ENCODE assay signal across 9 mouse cellular contexts in the genomic region with DNA sequence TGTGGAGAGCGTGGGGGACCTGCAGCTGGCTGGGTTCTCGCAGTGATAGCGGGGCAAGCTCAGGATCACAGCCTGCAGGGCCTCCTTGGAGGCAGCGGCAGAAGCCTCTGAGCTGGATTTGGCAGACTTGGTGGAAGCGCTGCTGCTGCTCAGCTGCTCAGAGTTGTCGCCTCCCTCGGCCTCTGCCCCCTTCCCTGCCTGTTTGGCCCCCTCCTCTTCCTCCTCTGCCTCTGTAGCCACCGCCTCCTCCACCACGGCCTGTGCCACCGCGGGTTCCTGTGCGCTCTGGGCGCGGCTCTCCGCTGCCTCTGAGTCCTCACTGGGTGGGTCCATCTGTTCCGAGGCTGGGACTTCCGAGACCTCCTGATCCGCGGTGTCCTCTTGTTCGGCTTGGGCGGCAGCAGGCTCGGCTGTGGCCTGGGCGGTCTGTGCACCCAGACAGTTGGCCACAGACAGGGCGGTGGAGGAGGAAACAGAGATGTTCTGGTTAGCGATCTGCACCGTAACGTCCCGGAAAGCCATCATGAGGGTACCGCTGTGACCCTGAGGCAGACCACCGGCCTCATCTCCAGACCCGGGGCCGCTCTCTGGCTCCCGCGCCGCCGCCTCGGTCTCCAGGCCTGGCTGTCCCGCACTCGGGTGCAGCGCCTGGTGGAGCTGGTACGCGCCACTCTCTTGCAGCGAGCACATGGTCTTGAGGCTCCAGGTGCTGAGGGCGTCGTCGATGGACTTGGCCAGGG.
A peak's percentile ranks its signal among the peaks of the same experiment; 100 is the strongest.
DNase-seq lines count a peak whose midpoint lies in the region; ATAC-seq lines count a peak whose summit lies in the region.
"Had no signal": no experiment of that assay in that cellular context is flagged by ENCODE, and none has a peak within 500 bp of the region (broad histone marks: within the 10 kb centered on the region; RNA-seq: fewer than 3 reads in every experiment).

No protein-coding gene starts in this region.

- H3K27ac ChIP-seq in lung, embryonic 15.5 days = no peak overlapping the region
- H3K27ac ChIP-seq in embryonic facial prominence, embryonic 15.5 days (replicated peaks) = no peak overlapping the region
- H3K27ac ChIP-seq in hindbrain, embryonic 16.5 days (ENCODE audit: low read depth, low read length) = no peak overlapping the region
- H3K27ac ChIP-seq in neural tube, embryonic 15.5 days (replicated peaks) = no peak overlapping the region
- H3K27ac ChIP-seq: liver, embryonic 15.5 days had no signal

- H3K4me1 ChIP-seq in lung, embryonic 15.5 days = peaks cover 8% of the 10 kb centered on the region; the same call in 1 of the 2 replicates
- H3K4me1 ChIP-seq in embryonic facial prominence, embryonic 15.5 days = peaks cover 9% of the 10 kb centered on the region
- peaks cover 2% of the 10 kb centered on the region for H3K4me1 ChIP-seq in hindbrain, embryonic 16.5 days (ENCODE audit: control insufficient read depth, insufficient read depth, low read depth, low read length)
- peaks cover 24% of the 10 kb centered on the region for H3K4me1 ChIP-seq in neural tube, embryonic 15.5 days
- H3K4me1 ChIP-seq: liver, embryonic 15.5 days had no signal

- H3K9me3 ChIP-seq in lung, embryonic 15.5 days = no peaks in the 10 kb centered on the region
- no peaks in the 10 kb centered on the region for H3K9me3 ChIP-seq in embryonic facial prominence, embryonic 15.5 days (replicated peaks)
- H3K9me3 ChIP-seq in hindbrain, embryonic 16.5 days (ENCODE audit: control insufficient read depth, low read length) = no peaks in the 10 kb centered on the region
- no peaks in the 10 kb centered on the region for H3K9me3 ChIP-seq in neural tube, embryonic 15.5 days (replicated peaks)
- H3K9me3 ChIP-seq: liver, embryonic 15.5 days had no signal

- H3K4me2 ChIP-seq in lung, embryonic 15.5 days = peak overlapping the region; percentile 44
- peak overlapping the region; percentile 44 for H3K4me2 ChIP-seq in embryonic facial prominence, embryonic 15.5 days (replicated peaks)
- H3K4me2 ChIP-seq in hindbrain, embryonic 16.5 days (ENCODE audit: low read length) = peak overlapping the region; percentile 41
- H3K4me2 ChIP-seq in neural tube, embryonic 15.5 days = peak overlapping the region; percentile 40
- H3K4me2 ChIP-seq: liver, embryonic 15.5 days had no signal

- ATAC-seq in lung, embryonic 15.5 days (ENCODE audit: borderline replicate concordance, extremely low read depth, low FRiP score, low TSS enrichment) = peak; percentile 19; the same call in 1 of the 2 replicates
- peak; percentile 64 for ATAC-seq in embryonic facial prominence, embryonic 15.5 days (ENCODE audit: insufficient number of reproducible peaks, low FRiP score, low TSS enrichment, low read depth)
- ATAC-seq in hindbrain, embryonic 16.5 days = peak; percentile 37; the same call in 1 of the 2 replicates
- ATAC-seq in neural tube, embryonic 15.5 days (ENCODE audit: low FRiP score) = no peak

- WGBS in lung, embryonic 15.5 days = 1% methylated on average over 46 of the region's 46 CpGs
- 1% methylated on average over 45 of the region's 46 CpGs for WGBS in embryonic facial prominence, embryonic 15.5 days
- WGBS in hindbrain, embryonic 16.5 days = 10% methylated on average over 44 of the region's 46 CpGs
- WGBS in neural tube, embryonic 15.5 days = 9% methylated on average over 44 of the region's 46 CpGs

- H3K27me3 ChIP-seq in lung, embryonic 15.5 days = peaks cover 46% of the 10 kb centered on the region
- peaks cover 48% of the 10 kb centered on the region for H3K27me3 ChIP-seq in embryonic facial prominence, embryonic 15.5 days
- H3K27me3 ChIP-seq in hindbrain, embryonic 16.5 days (replicated peaks; ENCODE audit: control insufficient read depth, insufficient read depth, low read length) = peaks cover 12% of the 10 kb centered on the region
- peaks cover 26% of the 10 kb centered on the region for H3K27me3 ChIP-seq in neural tube, embryonic 15.5 days (replicated peaks)

- H3K36me3 ChIP-seq in lung, embryonic 15.5 days = no peaks in the 10 kb centered on the region
- H3K36me3 ChIP-seq in embryonic facial prominence, embryonic 15.5 days = no peaks in the 10 kb centered on the region
- no peaks in the 10 kb centered on the region for H3K36me3 ChIP-seq in hindbrain, embryonic 16.5 days (ENCODE audit: control insufficient read depth, insufficient read depth, low read length)
- peaks cover 4% of the 10 kb centered on the region; the same call in 1 of the 2 replicates for H3K36me3 ChIP-seq in neural tube, embryonic 15.5 days
- H3K36me3 ChIP-seq: liver, embryonic 15.5 days had no signal

- no peak for DNase-seq in lung, postnatal 25 days (ENCODE audit: low spot score)
- DNase-seq in cerebellum, adult 11 months = no peak
- no peak for DNase-seq in adrenal gland, adult 8-10 months
- DNase-seq in adrenal gland, postnatal 4 days (ENCODE audit: low spot score in 2 of 2) = no peak

- H3K4me3 ChIP-seq in lung, embryonic 15.5 days = no peak overlapping the region
- peak overlapping the region; percentile 27 for H3K4me3 ChIP-seq in embryonic facial prominence, embryonic 15.5 days (replicated peaks)
- H3K4me3 ChIP-seq in hindbrain, embryonic 16.5 days (ENCODE audit: low read length) = peak overlapping the region; percentile 10; the same call in 1 of the 2 replicates
- H3K4me3 ChIP-seq in neural tube, embryonic 15.5 days (replicated peaks) = 0 out of 2 replicates have a peak overlapping the region, but pooled peaks have one; percentile 12
- H3K4me3 ChIP-seq: liver, embryonic 15.5 days had no signal

- H3K9ac ChIP-seq in lung, embryonic 15.5 days = no peak overlapping the region
- no peak overlapping the region for H3K9ac ChIP-seq in embryonic facial prominence, embryonic 15.5 days
- no peak overlapping the region for H3K9ac ChIP-seq in hindbrain, embryonic 16.5 days (ENCODE audit: low read depth, low read length)
- H3K9ac ChIP-seq in neural tube, embryonic 15.5 days (replicated peaks) = no peak overlapping the region
- H3K9ac ChIP-seq: liver, embryonic 15.5 days had no signal
